Mouse (Mus musculus): ENCODE results near the gene Chmp2a.

Chmp2a gene

GRCm38 (mm10) chr7:13001584-13001983 is 33.0 kb downstream of the Chmp2a start:
- DNase-seq (ENCODE audit: low spot score in 2 of 2): no peak

- no peak for DNase-seq (ENCODE audit: low spot score in 2 of 2)
These were observed 35.8 kb downstream of the Chmp2a start, which contains the start of gene Trim28 for GRCm38 (mm10) chr7:12998851-12999250. Gene Trim28, plus strand, starts transcription at chr7:12999114.

- DNase-seq (ENCODE audit: low spot score in 2 of 2): no peak
These were observed 36.6 kb downstream of the Chmp2a start, which contains the start of gene Slc27a5 for GRCm38 (mm10) chr7:12998053-12998452. Gene Slc27a5, minus strand, starts transcription at chr7:12998192.

- no peak for DNase-seq (ENCODE audit: low spot score in 2 of 2)
These were observed 37.4 kb downstream of the Chmp2a start for GRCm38 (mm10) chr7:12997230-12997629.

DNA sequence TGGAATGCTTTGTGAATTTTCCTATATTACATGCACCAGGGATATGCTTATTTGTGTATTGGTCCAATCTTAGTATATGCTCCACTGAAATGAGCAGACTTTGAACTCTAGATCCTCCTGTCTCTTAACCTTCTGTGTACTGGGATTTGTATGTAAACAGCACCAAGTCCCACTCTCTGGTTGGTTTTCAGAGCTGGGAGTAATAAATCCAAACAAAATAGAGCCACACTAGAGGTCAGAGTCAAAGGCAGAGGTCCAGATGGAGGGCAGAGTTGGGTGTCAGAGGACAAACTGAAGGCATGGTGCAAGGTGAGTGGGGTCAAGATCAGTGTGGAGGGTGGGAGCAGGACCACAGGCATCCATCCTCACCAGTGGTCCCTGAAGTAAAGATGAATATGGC is 38.7 kb downstream of the Chmp2a start:
- DNase-seq (ENCODE audit: low spot score in 2 of 2): no peak

GRCm38 (mm10) chr7:12993148-12993547 is 41.5 kb downstream of the Chmp2a start:
- no peak for DNase-seq (ENCODE audit: low spot score in 2 of 2)

DNA sequence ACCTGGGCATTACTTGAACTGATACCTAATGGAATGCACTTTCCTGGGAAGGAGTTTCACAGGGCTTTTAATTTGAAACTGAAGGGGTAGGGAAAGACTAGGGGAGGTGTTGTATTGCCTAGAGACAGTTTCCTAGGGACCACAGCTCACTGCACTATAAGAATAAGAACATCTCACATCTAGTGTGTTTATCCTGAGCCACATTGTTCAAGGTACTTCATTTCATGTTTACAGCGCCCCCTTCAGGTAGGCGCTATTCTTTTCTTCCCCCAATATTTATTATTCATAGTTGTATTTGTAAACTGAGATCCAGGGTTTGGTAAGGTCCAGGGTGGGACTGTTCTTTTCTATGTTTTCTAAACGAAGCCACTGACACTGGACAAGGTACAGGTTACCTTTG is 42.4 kb downstream of the Chmp2a start:
- no peak for DNase-seq (ENCODE audit: low spot score in 2 of 2)

GRCm38 (mm10) chr7:12987409-12988189 is 47.0 kb downstream of the Chmp2a start:
- DNase-seq (ENCODE audit: low spot score in 2 of 2): no peak

GRCm38 (mm10) chr7:12986906-12987305 is 47.7 kb downstream of the Chmp2a start:
- DNase-seq (ENCODE audit: low spot score in 2 of 2): no peak

GRCm38 (mm10) chr7:12985724-12986123 is 48.9 kb downstream of the Chmp2a start:
- no peak for DNase-seq (ENCODE audit: low spot score in 2 of 2)

Measured in frontal cortex, postnatal 14 days (tissue).